Mouse (Mus musculus): ENCODE measurements around the gene Spns2. TPM values are rescaled to one million over a fixed set of nuclear protein-coding genes. Genes with fewer than 3 reads are reported as not detected.

Spns2 gene
- polyA plus RNA-seq, 1 experiment from 2014 or later: 5.7 TPM

Other genes with a start within 250 kb of the Spns2 start
- not detected in 2 replicates for gene Slc13a5, start 222.7 kb downstream of the Spns2 start, polyA plus RNA-seq (2015; fragmentation: Nextera tagmentation; extraction: Ambion mirVana)
- gene Xaf1, start 188.3 kb downstream of the Spns2 start, polyA plus RNA-seq (2015; fragmentation: Nextera tagmentation; extraction: Ambion mirVana): 2.7 and 3.4 TPM in 2 replicates
- not detected in 2 replicates for gene Fbxo39, start 175.5 kb downstream of the Spns2 start, polyA plus RNA-seq (2015; fragmentation: Nextera tagmentation; extraction: Ambion mirVana)
- not detected in 2 replicates for gene Tekt1, start 127.5 kb downstream of the Spns2 start, polyA plus RNA-seq (2015; fragmentation: Nextera tagmentation; extraction: Ambion mirVana)
- 3.1 and 4.9 TPM in 2 replicates for gene Smtnl2, start 78.2 kb downstream of the Spns2 start, polyA plus RNA-seq (2015; fragmentation: Nextera tagmentation; extraction: Ambion mirVana)
- gene Ggt6, start 54.4 kb downstream of the Spns2 start, polyA plus RNA-seq (2015; fragmentation: Nextera tagmentation; extraction: Ambion mirVana): 0.25 and 0.94 TPM in 2 replicates
- gene Mybbp1a, start 48.5 kb downstream of the Spns2 start, polyA plus RNA-seq (2015; fragmentation: Nextera tagmentation; extraction: Ambion mirVana): 62.3 and 68.2 TPM in 2 replicates
- gene Spns3, start 60.6 kb upstream of the Spns2 start, polyA plus RNA-seq (2015; fragmentation: Nextera tagmentation; extraction: Ambion mirVana): 1.6 TPM in 2 replicates
- gene Ube2g1, start 117.4 kb upstream of the Spns2 start, polyA plus RNA-seq (2015; fragmentation: Nextera tagmentation; extraction: Ambion mirVana): 20.9 and 21.8 TPM in 2 replicates
- gene Ankfy1, start 200.1 kb upstream of the Spns2 start, polyA plus RNA-seq (2015; fragmentation: Nextera tagmentation; extraction: Ambion mirVana): 11.1 and 11.3 TPM in 2 replicates